Mouse (Mus musculus): ENCODE data around the gene Cdc42bpa.

DNA sequence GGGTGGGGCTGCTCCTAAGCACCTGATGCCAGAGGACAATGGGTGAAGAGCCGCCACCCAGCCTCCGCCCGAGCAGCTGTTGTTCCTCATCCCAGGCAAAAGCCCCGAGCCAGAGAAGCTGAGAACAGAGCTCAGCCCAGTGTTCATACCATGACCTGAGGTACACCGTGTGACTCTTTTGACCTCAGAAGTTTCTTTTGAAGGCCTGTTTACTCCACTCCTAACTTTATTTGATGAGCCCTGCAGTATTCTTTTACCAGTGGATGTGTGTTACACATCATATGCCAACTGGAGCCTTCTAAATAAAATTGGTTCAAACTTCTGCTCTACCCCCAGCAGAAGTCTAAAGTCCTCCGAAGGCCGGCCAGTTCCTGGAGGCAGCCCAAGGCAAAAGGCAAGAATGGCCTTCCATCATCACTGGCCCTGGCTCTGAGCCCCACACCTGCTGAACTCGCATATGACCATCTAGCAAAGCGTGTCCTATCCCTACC is 250.6 kb downstream of the Cdc42bpa start:
- TF ChIP-seq EP300 (IDR thresholded peaks at IDR 0.05; ENCODE audit: insufficient read depth, low read depth, low read length), result no peak
- no peak for TF ChIP-seq POLR2A (IDR thresholded peaks at IDR 0.05; ENCODE audit: insufficient read depth, low read depth, low read length)

Data from heart, adult 2 months (tissue).